Mouse (Mus musculus) forebrain, postnatal 0 days (tissue): ENCODE results near the gene 4921504E06Rik. TPM values are rescaled to one million over a fixed set of nuclear protein-coding genes. Genes with fewer than 3 reads are reported as not detected.

Experiments used
- ATAC-seq: fragments of 200-750 bp; cut with Nextera tagmentation; 2 replicates; pipeline ENCODE4 v1.8.0; 2017; ENCODE audit warnings: mild to moderate bottlenecking, moderate library complexity
- DNase-seq: peaks from one replicate; pipeline ENCODE4 v3.0.0-alpha.2; 2015
- H3K27ac ChIP-seq: fragments of 300-500 bp; sonication (generic); 2 replicates; pipeline ENCODE4 v1.5.1; 2014; ENCODE audit warnings: low read depth, mild to moderate bottlenecking, antibody characterized with exemption, low read length, moderate library complexity, mixed read lengths
- H3K27me3 ChIP-seq: fragments of 300-500 bp; sonication (generic); 2 replicates; pipeline ENCODE4 v1.6.1; 2014; ENCODE audit warnings: mild to moderate bottlenecking, low read length, mixed read lengths; ENCODE audit not compliant: insufficient read depth
- H3K36me3 ChIP-seq: fragments of 300-500 bp; sonication (generic); 2 replicates; pipeline ENCODE4 v1.6.1; 2014; ENCODE audit warnings: mild to moderate bottlenecking, moderate library complexity; ENCODE audit not compliant: insufficient read depth
- H3K4me1 ChIP-seq: fragments of 300-500 bp; sonication (generic); 2 replicates; pipeline ENCODE4 v1.6.1; 2014; ENCODE audit warnings: antibody characterized with exemption; ENCODE audit not compliant: insufficient read depth
- H3K4me2 ChIP-seq: fragments of 300-500 bp; sonication (generic); 2 replicates; pipeline ENCODE4 v1.6.1; 2014; ENCODE audit warnings: low read depth, mild to moderate bottlenecking, moderate library complexity
- H3K4me3 ChIP-seq: fragments of 300-500 bp; sonication (generic); 2 replicates; pipeline ENCODE4 v1.5.1; 2014; ENCODE audit warnings: low read depth, low read length, mixed read lengths
- H3K9ac ChIP-seq: fragments of 300-500 bp; sonication (generic); 2 replicates; pipeline ENCODE4 v1.6.1; 2014; ENCODE audit warnings: mild to moderate bottlenecking
- H3K9me3 ChIP-seq: fragments of 300-500 bp; sonication (generic); 2 replicates; pipeline ENCODE4 v1.6.1; 2016; ENCODE audit warnings: low read length
- CTCF ChIP-seq: sonication (generic); IDR thresholded peaks from 2 replicates; pipeline ENCODE4 v1.5.1; 2016; ENCODE audit warnings: antibody characterized with exemption, control low read depth, low read depth
- WGBS: fragments of 180-500 bp; shearing (Covaris S2); extraction: QIAGEN DNeasy Blood & Tissue Kit; methylation state at CpG from one replicate; pipeline ENCODE4 v1.1.7; 2014; 5-methylcytosine and 5-hydroxymethylcytosine counted together
- polyA plus RNA-seq: library from polyadenylated mRNA; unstranded; fragments of >200 nt; fragmentation: Nextera tagmentation; extraction: Ambion mirVana; gene quantifications from 2 replicates; pipeline ENCODE4 v1.2.1, GENCODE M21; 2015
- total RNA-seq: library from RNA; depleted of rRNA; stranded (reverse); fragments of >200 nt; gene quantifications from 2 replicates; pipeline ENCODE4 v1.2.3, GENCODE M21; 2014

The 4921504E06Rik gene
- total and polyA plus RNA-seq, 2 experiments from 2014 or later = not detected

DNA sequence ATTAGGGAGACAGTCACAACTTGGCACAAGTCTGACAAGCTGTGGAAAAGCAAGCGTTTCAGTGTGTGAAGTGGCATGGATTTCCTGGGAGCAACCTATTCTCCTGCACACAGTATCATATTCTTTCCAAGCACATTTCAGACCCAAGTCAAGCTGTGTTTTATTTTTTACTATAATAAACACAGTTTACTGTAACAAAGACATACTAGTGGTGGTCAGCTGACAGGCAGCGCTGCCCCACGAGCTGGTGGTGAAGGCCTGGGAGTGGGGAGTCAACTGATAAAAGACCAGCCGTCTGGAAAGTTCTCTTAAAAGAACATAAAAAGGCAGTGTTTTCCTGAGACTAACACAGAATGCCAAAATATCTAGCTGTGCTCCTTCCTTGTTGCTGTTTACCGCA lies 42.7 kb downstream of the 4921504E06Rik start:
- H3K4me2 ChIP-seq = no peak overlapping the region
- H3K36me3 ChIP-seq = no peaks in the 10 kb centered on the region
- H3K27me3 ChIP-seq = no peaks in the 10 kb centered on the region
- no peak for TF ChIP-seq CTCF
- ATAC-seq (no peak; the same call in 1 of the 2 replicates), DNase-seq (no peak)
- H3K4me1 ChIP-seq = no peaks in the 10 kb centered on the region
- no peak overlapping the region for H3K9ac ChIP-seq
- H3K9me3 ChIP-seq = no peaks in the 10 kb centered on the region
- WGBS = 19% methylated on average over 5 of the region's 5 CpGs
- no peak overlapping the region for H3K27ac ChIP-seq
- no peak overlapping the region for H3K4me3 ChIP-seq

DNA sequence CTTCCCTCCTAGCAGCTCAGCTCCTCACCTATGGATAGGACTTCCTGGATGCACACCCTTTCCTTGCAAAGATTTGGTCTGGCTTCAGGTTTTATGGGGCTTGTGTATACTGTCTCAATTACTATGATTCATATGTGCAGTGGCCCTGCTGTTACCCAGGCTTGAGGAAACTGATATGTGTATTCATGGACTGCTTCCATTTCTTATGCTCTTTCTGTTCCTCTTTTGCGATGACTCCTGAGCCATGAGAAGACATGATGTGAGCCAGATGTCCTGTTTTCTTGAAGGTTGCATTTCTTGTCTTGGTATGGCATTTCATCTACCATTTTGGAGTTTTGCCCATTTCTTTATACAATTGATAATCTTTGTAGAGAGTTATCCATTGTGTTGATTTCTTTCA lies 48.0 kb downstream of the 4921504E06Rik start:
- no peaks in the 10 kb centered on the region for H3K27me3 ChIP-seq
- ATAC-seq (no peak), DNase-seq (no peak)
- H3K9me3 ChIP-seq = no peaks in the 10 kb centered on the region
- no peaks in the 10 kb centered on the region for H3K4me1 ChIP-seq
- no peak overlapping the region for H3K4me3 ChIP-seq
- H3K27ac ChIP-seq = no peak overlapping the region
- WGBS = 93% methylated on average over 1 of the region's 1 CpGs
- no peak for TF ChIP-seq CTCF
- no peak overlapping the region for H3K4me2 ChIP-seq
- H3K9ac ChIP-seq = no peak overlapping the region
- H3K36me3 ChIP-seq = no peaks in the 10 kb centered on the region

DNA sequence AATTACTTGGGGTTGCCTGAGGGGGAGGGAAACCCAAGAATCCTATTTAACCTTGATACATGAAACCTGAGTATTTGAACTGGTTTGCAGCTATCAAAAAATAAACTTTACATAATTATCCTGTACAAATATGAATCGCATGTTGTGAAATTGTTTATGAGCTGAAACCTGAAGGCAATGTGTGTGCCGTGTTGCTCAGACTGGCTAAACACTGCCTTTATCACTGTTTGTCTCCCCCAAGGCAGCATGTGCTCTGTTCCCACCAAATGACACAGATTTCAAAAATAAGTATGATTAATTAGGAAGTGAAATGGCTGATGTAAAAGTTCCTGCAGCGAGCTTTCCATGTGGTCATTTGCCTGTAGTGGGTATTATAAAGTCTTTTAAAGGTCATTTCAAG lies 63.5 kb downstream of the 4921504E06Rik start:
- ATAC-seq (no peak), DNase-seq (no peak)
- Histone ChIP-seq H3K9ac (no peak overlapping the region), H3K4me3 (no peak overlapping the region), H3K36me3 (no peaks in the 10 kb centered on the region), H3K9me3 (no peaks in the 10 kb centered on the region), H3K27ac (no peak overlapping the region), H3K4me2 (no peak overlapping the region), H3K27me3 (no peaks in the 10 kb centered on the region), H3K4me1 (no peaks in the 10 kb centered on the region)
- TF ChIP-seq CTCF = no peak
- 85% methylated on average over 3 of the region's 3 CpGs for WGBS

DNA sequence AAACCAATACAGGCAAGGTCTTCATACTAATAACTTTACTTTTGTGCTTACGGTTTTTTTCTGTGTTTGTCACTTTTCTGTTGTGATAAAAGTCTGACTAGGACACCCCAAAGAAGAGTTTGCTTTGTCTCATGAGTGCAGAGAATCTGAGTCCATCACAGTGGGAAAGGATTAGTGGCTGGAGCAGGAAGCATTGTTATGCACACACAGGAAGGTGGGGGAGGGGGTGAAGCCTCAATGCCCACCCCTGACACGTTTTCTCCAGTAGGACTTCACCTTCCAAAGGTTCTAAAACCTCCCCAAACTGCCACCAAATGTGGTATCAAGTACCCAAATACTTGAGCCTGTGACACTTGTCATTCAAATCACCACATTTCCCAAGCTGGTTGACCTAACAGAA lies 91.8 kb downstream of the 4921504E06Rik start:
- no peak overlapping the region for H3K27ac ChIP-seq
- no peak overlapping the region for H3K4me2 ChIP-seq
- H3K27me3 ChIP-seq = peaks cover 8% of the 10 kb centered on the region; the same call in 1 of the 2 replicates
- no peaks in the 10 kb centered on the region for H3K4me1 ChIP-seq
- DNase-seq (no peak), ATAC-seq (no peak)
- no peaks in the 10 kb centered on the region for H3K9me3 ChIP-seq
- H3K9ac ChIP-seq = no peak overlapping the region
- no peaks in the 10 kb centered on the region for H3K36me3 ChIP-seq
- 47% methylated on average over 2 of the region's 2 CpGs for WGBS
- no peak overlapping the region for H3K4me3 ChIP-seq
- no peak for TF ChIP-seq CTCF

DNA sequence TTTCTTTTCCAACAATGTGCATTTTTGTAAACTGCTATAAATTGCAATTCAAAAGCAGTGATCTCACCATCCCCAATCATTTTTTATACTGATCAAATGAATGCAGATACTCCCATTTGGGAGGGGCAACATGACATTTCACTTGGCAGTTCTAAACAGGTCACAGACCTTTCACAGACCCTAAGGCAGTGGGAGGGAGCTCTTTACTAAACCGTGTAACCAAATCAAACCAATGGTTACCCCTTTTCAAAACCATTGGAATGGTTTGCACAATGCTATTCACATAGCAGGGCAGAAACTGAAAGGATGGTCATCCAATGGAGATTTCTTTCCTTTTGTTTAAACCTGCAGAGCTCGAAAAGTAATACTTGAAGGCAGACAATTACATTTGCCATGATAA lies 94.9 kb downstream of the 4921504E06Rik start:
- 24% methylated on average over 2 of the region's 2 CpGs for WGBS
- no peaks in the 10 kb centered on the region for H3K9me3 ChIP-seq
- no peak overlapping the region for H3K4me3 ChIP-seq
- H3K4me1 ChIP-seq = no peaks in the 10 kb centered on the region
- no peak overlapping the region for H3K27ac ChIP-seq
- no peak for ATAC-seq
- H3K9ac ChIP-seq = no peak overlapping the region
- no peak for DNase-seq
- peaks cover 33% of the 10 kb centered on the region for H3K27me3 ChIP-seq
- TF ChIP-seq CTCF = no peak
- H3K36me3 ChIP-seq = no peaks in the 10 kb centered on the region
- no peak overlapping the region for H3K4me2 ChIP-seq

DNA sequence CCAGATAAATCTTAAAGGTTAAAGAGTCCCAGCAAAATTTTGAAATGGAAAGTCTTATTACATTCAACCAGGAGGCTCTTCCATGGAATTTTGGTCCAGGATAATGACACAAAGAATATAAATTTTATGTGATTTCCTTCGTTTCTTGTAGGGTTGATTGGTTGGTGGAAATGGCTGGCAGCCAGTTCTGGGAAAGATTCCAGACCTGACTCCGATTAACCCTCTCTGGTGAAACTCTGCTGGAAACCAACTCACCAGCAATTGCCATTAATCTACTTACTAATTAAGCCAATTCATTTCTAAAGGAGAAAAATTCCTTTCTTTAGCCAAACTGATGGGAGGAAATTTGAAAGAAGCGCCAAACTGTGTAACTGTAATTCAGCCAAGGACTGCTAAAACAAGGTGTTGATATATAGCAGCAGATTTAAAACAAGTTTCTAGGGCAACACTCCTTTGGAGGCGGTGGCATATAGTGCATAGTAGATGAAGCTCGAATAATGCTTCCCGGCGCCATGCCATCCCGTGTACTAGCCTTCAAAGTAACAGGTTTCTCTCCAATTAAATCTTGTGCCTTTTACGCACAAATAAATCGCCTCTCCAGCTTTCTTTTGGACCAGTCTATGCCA lies 97.7 kb downstream of the 4921504E06Rik start:
- peak; percentile 60 for DNase-seq
- no peak overlapping the region for H3K9ac ChIP-seq
- ATAC-seq = no peak
- H3K27me3 ChIP-seq = peaks cover 60% of the 10 kb centered on the region
- WGBS = 5% methylated on average over 10 of the region's 10 CpGs
- no peaks in the 10 kb centered on the region for H3K4me1 ChIP-seq
- no peak for TF ChIP-seq CTCF
- no peak overlapping the region for H3K27ac ChIP-seq
- no peak overlapping the region for H3K4me3 ChIP-seq
- no peak overlapping the region for H3K4me2 ChIP-seq
- no peaks in the 10 kb centered on the region for H3K9me3 ChIP-seq
- no peaks in the 10 kb centered on the region for H3K36me3 ChIP-seq

DNA sequence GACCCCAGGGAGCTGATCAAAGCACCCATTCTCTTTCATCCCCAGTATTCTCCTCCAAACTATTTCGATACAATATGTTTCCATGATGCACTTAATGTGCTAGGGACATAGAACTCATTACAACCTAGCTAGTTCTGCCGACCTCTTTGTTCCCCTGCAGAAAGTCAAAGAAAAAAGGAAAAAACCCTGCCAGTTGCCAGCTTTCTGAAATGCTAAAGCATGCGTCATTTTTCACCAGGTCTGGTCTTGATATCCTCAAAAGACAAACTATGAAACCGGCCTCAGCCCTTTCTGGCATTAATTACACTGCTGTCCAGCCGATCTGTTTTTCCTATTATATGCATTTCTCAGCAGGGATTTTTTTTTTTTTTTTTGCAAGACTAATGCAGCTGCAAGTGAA lies 98.5 kb downstream of the 4921504E06Rik start:
- under 1% methylated on average over 5 of the region's 5 CpGs for WGBS
- Histone ChIP-seq H3K9ac (no peak overlapping the region), H3K4me1 (no peaks in the 10 kb centered on the region), H3K4me3 (no peak overlapping the region), H3K27me3 (peaks cover 68% of the 10 kb centered on the region), H3K4me2 (no peak overlapping the region), H3K27ac (no peak overlapping the region), H3K36me3 (no peaks in the 10 kb centered on the region), H3K9me3 (no peaks in the 10 kb centered on the region)
- DNase-seq = peak; percentile 1
- TF ChIP-seq CTCF = no peak
- ATAC-seq = no peak
